Mouse (Mus musculus) C2C12 (cell line): ENCODE measurements around the gene Mafg. TPM values are rescaled to one million over a fixed set of nuclear protein-coding genes. Genes with fewer than 3 reads are reported as not detected.

Experiments
- H3K27me3 ChIP-seq: one replicate; pipeline ENCODE4 v1.6.1; 2011; ENCODE audit not compliant: control insufficient read depth, insufficient read depth, insufficient read length
- H3K36me3 ChIP-seq: one replicate; pipeline ENCODE4 v1.6.1; 2011; ENCODE audit not compliant: control insufficient read depth, insufficient read depth
- H3K4me3 ChIP-seq: one replicate; pipeline ENCODE4 v1.5.1; 2011; ENCODE audit warnings: mild to moderate bottlenecking, control low read depth; ENCODE audit not compliant: poor library complexity, insufficient read depth, severe bottlenecking
- H3K79me2 ChIP-seq: one replicate; pipeline ENCODE4 v1.6.1; 2011; ENCODE audit not compliant: control insufficient read depth, insufficient read depth
- H3K79me3 ChIP-seq: one replicate; pipeline ENCODE4 v1.6.1; 2011; ENCODE audit warnings: low read depth, control low read depth
- H3ac ChIP-seq: one replicate; pipeline ENCODE3; 2011; ENCODE audit warnings: low read depth; ENCODE audit not compliant: control insufficient read depth, insufficient read length
- CEBPB ChIP-seq: IDR thresholded peaks from one replicate; pipeline ENCODE4 v1.6.1; 2011; ENCODE audit warnings: low read depth, mild to moderate bottlenecking, control low read depth, moderate library complexity
- CTCF ChIP-seq: IDR thresholded peaks from one replicate; pipeline ENCODE4 v1.5.1; 2011; ENCODE audit not compliant: control insufficient read depth, insufficient read depth, insufficient read length
- FOSL1 ChIP-seq: IDR thresholded peaks from one replicate; pipeline ENCODE4 v1.8.0; 2011; ENCODE audit warnings: mild to moderate bottlenecking, low read length; ENCODE audit not compliant: poor library complexity, insufficient read depth, severe bottlenecking
- MAX ChIP-seq: IDR thresholded peaks from one replicate; pipeline ENCODE4 v1.6.1; 2011; ENCODE audit warnings: mild to moderate bottlenecking, control low read depth
- MYOD1 ChIP-seq: IDR thresholded peaks from one replicate; pipeline ENCODE4 v1.6.1; 2011; ENCODE audit warnings: low read depth; ENCODE audit not compliant: control insufficient read depth, insufficient read length
- MYOG ChIP-seq: IDR thresholded peaks from one replicate; pipeline ENCODE4 v1.6.1; 2011; ENCODE audit not compliant: control insufficient read depth, insufficient read length; ENCODE audit errors: extremely low read depth
- USF1 ChIP-seq: IDR thresholded peaks from one replicate; pipeline ENCODE4 v1.6.1; 2011; ENCODE audit warnings: low read depth, mild to moderate bottlenecking, control low read depth, moderate library complexity
- polyA plus RNA-seq: library from polyadenylated mRNA; unstranded; fragments of >200 nt; fragmentation: generic; extraction: Trizol; gene quantifications from one replicate; pipeline ENCODE4 v1.2.1, GENCODE M21; 2012; ENCODE audit warnings: missing spikeins

Gene Mafg
- polyA plus RNA-seq, 1 experiment: 33.3 TPM

- Histone ChIP-seq H3K27me3 (no peaks in the 10 kb centered on the region), H3K79me2 (peaks cover 45% of the 10 kb centered on the region), H3ac (peak overlapping the region; percentile 69), H3K4me3 (peak overlapping the region; percentile 97), H3K79me3 (peaks cover 24% of the 10 kb centered on the region), H3K36me3 (peaks cover 72% of the 10 kb centered on the region)
- TF ChIP-seq MAX (no peak), FOSL1 (no peak), MYOG (no peak), CEBPB (no peak), USF1 (no peak), CTCF (no peak), MYOD1 (no peak)
Observed at GRCm38 (mm10) chr11:120580871-120581331, 52.5 kb downstream of the Mafg start.

- Histone ChIP-seq H3ac (peak overlapping the region; percentile 69), H3K79me3 (peaks cover 24% of the 10 kb centered on the region), H3K79me2 (peaks cover 45% of the 10 kb centered on the region), H3K4me3 (peak overlapping the region; percentile 97), H3K36me3 (peaks cover 65% of the 10 kb centered on the region), H3K27me3 (no peaks in the 10 kb centered on the region)
- TF ChIP-seq CTCF (no peak), MYOD1 (no peak), CEBPB (no peak), MAX (no peak), FOSL1 (no peak), USF1 (no peak), MYOG (no peak)
Observed at GRCm38 (mm10) chr11:120580190-120580589, 53.2 kb downstream of the Mafg start.

GRCm38 (mm10) chr11:120579316-120580107 is 53.9 kb downstream of the Mafg start:
- peaks cover 49% of the 10 kb centered on the region for H3K79me2 ChIP-seq
- peaks cover 61% of the 10 kb centered on the region for H3K36me3 ChIP-seq
- TF ChIP-seq CTCF (peak; percentile 48), FOSL1 (no peak)
- peak overlapping the region; percentile 97 for H3K4me3 ChIP-seq
- H3ac ChIP-seq: peak overlapping the region; percentile 55
- H3K79me3 ChIP-seq: peaks cover 24% of the 10 kb centered on the region
- H3K27me3 ChIP-seq: no peaks in the 10 kb centered on the region

DNA sequence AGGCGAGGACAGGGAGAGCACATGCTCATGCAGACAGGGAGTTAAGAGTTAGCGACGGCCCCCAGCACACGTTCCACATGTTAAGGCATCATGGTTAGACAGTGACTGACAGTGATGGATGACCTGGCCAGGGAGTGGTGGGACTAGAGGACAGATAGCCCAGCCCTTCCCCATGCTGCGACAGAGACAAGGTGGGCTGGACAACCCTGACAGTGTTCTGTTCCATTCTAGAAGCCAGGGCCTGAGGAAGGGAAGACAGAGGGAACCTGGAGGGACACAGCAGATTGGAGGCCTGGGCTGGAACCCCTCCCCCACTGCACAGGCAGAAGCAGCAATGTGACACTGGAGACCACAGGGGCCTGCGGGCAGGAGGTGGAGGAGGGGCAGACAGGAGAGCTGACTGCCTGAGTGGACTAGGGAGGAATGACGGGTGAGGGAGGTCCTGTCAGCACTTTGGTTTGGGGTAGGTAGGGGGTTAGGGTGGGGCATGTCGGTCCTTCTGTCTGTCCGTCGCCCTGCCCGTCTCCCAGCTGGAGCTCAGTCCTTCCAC is 54.6 kb downstream of the Mafg start:
- Histone ChIP-seq H3K4me3 (no peak overlapping the region), H3K79me3 (peaks cover 28% of the 10 kb centered on the region), H3ac (no peak overlapping the region), H3K36me3 (peaks cover 53% of the 10 kb centered on the region), H3K27me3 (no peaks in the 10 kb centered on the region), H3K79me2 (peaks cover 56% of the 10 kb centered on the region)
- TF ChIP-seq MAX (no peak), USF1 (no peak), CTCF (no peak), MYOD1 (no peak)

GRCm38 (mm10) chr11:120578024-120578693 is 55.2 kb downstream of the Mafg start:
- Histone ChIP-seq H3K79me2 (peaks cover 61% of the 10 kb centered on the region), H3ac (no peak overlapping the region), H3K27me3 (no peaks in the 10 kb centered on the region), H3K79me3 (peaks cover 28% of the 10 kb centered on the region), H3K36me3 (peaks cover 47% of the 10 kb centered on the region), H3K4me3 (no peak overlapping the region)
- TF ChIP-seq FOSL1 (no peak), MYOG (no peak), USF1 (no peak), CTCF (no peak), MYOD1 (no peak), CEBPB (no peak), MAX (no peak)
